Mouse (Mus musculus): ENCODE measurements at regions not wholly inside any gene's neighbourhood (a gene's known extent, or its start where the extent isn't known, plus 50 kb on each side); places are given as distances from the start of the nearest gene placed in this dataset.

DNA sequence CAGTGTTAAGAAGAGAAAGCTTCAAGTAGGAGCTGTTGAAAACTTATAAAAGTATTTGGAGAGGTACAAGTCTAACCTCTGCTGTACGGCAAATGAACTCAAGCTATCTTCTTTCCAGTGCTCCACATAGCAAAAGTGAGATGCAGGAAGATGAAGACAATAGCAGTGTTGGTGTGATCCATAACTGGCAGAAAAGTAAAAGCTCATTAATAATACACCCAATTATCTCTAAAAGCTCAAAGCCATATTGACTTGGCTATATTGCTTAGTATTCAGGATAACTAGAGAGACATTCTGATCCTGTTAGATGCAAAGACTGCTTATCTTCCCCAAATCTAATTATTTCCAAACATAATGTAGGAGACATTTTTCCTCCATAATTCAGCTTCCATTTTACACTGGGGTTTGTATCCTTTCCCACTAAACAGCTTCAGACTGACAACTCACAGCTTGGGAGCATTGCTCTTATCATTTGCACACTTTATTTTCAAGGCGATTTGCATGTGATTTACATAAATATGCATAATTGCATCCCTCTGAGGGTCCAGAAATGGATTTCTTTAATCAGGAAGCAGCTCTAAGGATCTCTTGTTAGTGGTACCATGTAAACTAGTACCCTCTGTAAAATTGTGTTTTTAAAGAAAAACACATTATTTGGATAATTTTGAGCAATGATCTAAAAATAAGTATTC, 248.5 kb upstream of the Pom121l12 start:
- H3K36me3 ChIP-seq (ENCODE audit: control insufficient read depth, insufficient read depth, low read length), result no peaks in the 10 kb centered on the region
- no peak overlapping the region for H3K27ac ChIP-seq (ENCODE audit: low read depth, low read length)
- H3K9me3 ChIP-seq (ENCODE audit: control insufficient read depth, low read length), result no peaks in the 10 kb centered on the region
- H3K4me2 ChIP-seq (ENCODE audit: low read depth, low read length), result no peak overlapping the region
- ATAC-seq (ENCODE audit: low read depth), result no peak
- no peaks in the 10 kb centered on the region for H3K4me1 ChIP-seq (ENCODE audit: control insufficient read depth, insufficient read depth, low read length)
- H3K27me3 ChIP-seq (ENCODE audit: control insufficient read depth, insufficient read depth, low read length), result no peaks in the 10 kb centered on the region
- H3K4me3 ChIP-seq (ENCODE audit: low read depth, low read length), result no peak overlapping the region
- WGBS, result 73% methylated on average over 2 of the region's 2 CpGs
- H3K9ac ChIP-seq (replicated peaks; ENCODE audit: low read depth, low read length), result no peak overlapping the region

DNA sequence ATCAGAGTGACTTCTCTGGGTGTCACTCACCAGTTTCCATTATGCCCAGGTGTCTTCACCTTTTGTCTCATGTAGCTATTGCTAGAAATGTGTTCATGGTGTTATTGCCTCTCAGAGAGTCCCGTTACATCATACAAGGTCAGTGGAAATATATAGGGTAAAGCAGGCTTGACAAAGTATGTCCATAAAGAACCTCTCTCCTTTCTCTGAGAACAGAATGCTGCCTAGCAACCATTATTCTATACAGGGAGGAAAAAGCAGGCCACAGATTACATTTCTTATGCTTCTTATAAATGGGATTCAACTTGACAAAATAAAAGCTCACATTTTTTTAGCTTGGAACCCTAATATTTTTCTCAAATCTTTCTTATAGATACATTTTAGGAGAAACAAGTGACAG, 220.6 kb upstream of the Pom121l12 start:
- no peak for ATAC-seq (ENCODE audit: low read depth)
- WGBS, result 23% methylated on average over 1 of the region's 1 CpGs
- H3K27ac ChIP-seq (ENCODE audit: low read depth, low read length), result no peak overlapping the region

DNA sequence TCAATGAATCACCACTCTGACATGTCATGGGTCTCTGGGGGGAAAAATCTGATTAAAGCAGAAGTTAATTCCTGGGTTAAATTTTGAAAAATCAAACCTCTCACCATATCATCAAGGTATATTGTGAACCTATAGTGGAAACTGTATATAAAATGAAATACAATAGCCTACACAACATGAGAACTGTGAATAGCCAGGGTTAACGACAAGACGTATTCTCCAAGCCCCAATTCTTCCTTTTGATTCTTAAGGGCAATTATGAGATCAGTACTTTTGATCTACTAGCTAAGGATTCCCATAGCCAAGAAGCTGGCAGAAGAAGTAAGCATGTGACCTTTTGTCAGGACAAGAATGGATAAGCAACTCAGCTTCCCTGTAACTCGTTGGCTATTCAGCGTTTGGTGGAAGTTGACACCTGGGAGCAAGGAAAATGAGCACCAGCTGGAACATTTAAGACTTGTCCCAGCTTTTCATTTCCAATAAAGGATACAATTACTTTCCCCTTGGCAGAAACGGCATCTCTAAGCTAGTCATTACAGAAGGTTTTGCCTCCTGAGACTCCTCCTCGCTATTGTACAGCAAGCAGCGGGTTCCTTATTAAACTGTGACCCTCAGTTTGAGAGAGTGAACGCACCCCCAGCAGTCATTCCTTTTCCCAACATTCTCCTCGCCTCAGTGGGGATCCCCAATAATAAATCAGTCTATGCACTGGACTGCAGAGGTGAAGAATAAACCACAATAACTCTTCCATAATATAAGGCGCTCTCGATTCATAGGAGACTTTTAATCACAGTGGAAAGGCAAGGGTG, 219.1 kb upstream of the Pom121l12 start:
- Histone ChIP-seq H3K27me3 (ENCODE audit: control insufficient read depth, insufficient read depth, low read length) (no peaks in the 10 kb centered on the region), H3K4me3 (ENCODE audit: low read depth, low read length) (no peak overlapping the region), H3K36me3 (ENCODE audit: control insufficient read depth, insufficient read depth, low read length) (no peaks in the 10 kb centered on the region), H3K4me2 (ENCODE audit: low read depth, low read length) (no peak overlapping the region), H3K27ac (ENCODE audit: low read depth, low read length) (no peak overlapping the region), H3K9me3 (ENCODE audit: control insufficient read depth, low read length) (no peaks in the 10 kb centered on the region), H3K4me1 (ENCODE audit: control insufficient read depth, insufficient read depth, low read length) (0 out of 2 replicates have a peak, but pooled peaks cover 6% of the 10 kb centered on the region), H3K9ac (replicated peaks; ENCODE audit: low read depth, low read length) (no peak overlapping the region)
- WGBS, result 22% methylated on average over 11 of the region's 11 CpGs
- peak; percentile 88 for ATAC-seq (ENCODE audit: low read depth)

More for the DNA sequence above, 220.6 kb upstream of the Pom121l12 start:
- no peak overlapping the region for H3K4me2 ChIP-seq (ENCODE audit: low read depth, low read length)
- H3K4me3 ChIP-seq (ENCODE audit: low read depth, low read length), result no peak overlapping the region
- H3K9me3 ChIP-seq (ENCODE audit: control insufficient read depth, low read length), result no peaks in the 10 kb centered on the region
- H3K27me3 ChIP-seq (ENCODE audit: control insufficient read depth, insufficient read depth, low read length), result no peaks in the 10 kb centered on the region
- H3K4me1 ChIP-seq (ENCODE audit: control insufficient read depth, insufficient read depth, low read length), result 0 out of 2 replicates have a peak, but pooled peaks cover 6% of the 10 kb centered on the region
- H3K9ac ChIP-seq (replicated peaks; ENCODE audit: low read depth, low read length), result no peak overlapping the region
- no peaks in the 10 kb centered on the region for H3K36me3 ChIP-seq (ENCODE audit: control insufficient read depth, insufficient read depth, low read length)

DNA sequence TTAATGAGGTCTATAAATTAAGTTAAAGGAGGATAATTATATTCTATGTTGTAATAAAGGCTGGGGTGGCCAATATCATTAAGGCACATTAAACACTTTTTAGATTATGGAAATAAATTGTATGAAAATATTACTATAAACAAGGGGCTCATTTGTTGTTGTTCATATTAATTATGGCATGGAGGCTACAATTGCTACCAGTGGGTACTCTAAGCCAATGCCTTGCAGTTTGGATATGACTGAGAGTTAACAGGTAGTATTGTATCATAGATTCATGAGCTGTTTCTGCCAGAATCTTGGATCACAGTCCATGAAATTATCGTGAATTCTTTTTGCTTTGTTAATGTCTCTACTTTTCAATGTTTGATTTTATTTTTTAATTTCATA, 218.5 kb upstream of the Pom121l12 start:
- ATAC-seq (ENCODE audit: low read depth), result peak; percentile 85
- Histone ChIP-seq H3K9ac (replicated peaks; ENCODE audit: low read depth, low read length) (no peak overlapping the region), H3K27ac (ENCODE audit: low read depth, low read length) (no peak overlapping the region), H3K9me3 (ENCODE audit: control insufficient read depth, low read length) (no peaks in the 10 kb centered on the region), H3K27me3 (ENCODE audit: control insufficient read depth, insufficient read depth, low read length) (no peaks in the 10 kb centered on the region), H3K4me1 (ENCODE audit: control insufficient read depth, insufficient read depth, low read length) (0 out of 2 replicates have a peak, but pooled peaks cover 6% of the 10 kb centered on the region), H3K4me3 (ENCODE audit: low read depth, low read length) (no peak overlapping the region), H3K4me2 (ENCODE audit: low read depth, low read length) (no peak overlapping the region), H3K36me3 (ENCODE audit: control insufficient read depth, insufficient read depth, low read length) (no peaks in the 10 kb centered on the region)
- WGBS, result 59% methylated on average over 1 of the region's 1 CpGs

DNA sequence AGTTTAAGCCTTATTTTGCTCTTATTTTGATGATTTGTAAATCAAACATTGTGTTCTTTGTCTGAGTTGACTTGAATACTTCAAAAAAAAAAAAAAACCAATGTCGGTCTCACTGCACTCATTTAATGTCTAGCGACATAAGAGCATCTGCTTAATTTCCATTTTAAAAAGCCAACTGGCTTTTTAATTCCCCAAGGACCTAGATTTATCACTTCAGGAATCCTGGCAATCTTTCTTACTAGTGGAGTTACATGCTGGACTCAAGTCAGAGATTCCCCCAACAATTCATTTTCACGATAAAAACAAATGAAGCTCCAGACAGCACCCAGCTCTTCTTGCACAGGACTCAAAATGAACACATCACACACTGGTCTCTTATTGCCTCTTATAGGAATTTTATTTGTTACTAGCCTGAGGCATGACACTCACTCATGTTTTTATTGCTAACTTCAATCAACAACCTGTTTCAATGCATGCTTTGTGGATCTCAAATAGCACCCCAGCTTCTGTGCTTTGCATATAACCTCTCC, 212.0 kb upstream of the Pom121l12 start:
- H3K9me3 ChIP-seq (ENCODE audit: control insufficient read depth, low read length), result no peaks in the 10 kb centered on the region
- no peak overlapping the region for H3K9ac ChIP-seq (replicated peaks; ENCODE audit: low read depth, low read length)
- H3K4me2 ChIP-seq (ENCODE audit: low read depth, low read length), result no peak overlapping the region
- peak; percentile 68; the same call in 1 of the 2 replicates for ATAC-seq (ENCODE audit: low read depth)
- no peaks in the 10 kb centered on the region for H3K36me3 ChIP-seq (ENCODE audit: control insufficient read depth, insufficient read depth, low read length)
- H3K27ac ChIP-seq (ENCODE audit: low read depth, low read length), result no peak overlapping the region
- WGBS, result 18% methylated on average over 3 of the region's 3 CpGs
- no peak overlapping the region for H3K4me3 ChIP-seq (ENCODE audit: low read depth, low read length)
- no peaks in the 10 kb centered on the region for H3K27me3 ChIP-seq (ENCODE audit: control insufficient read depth, insufficient read depth, low read length)
- 0 out of 2 replicates have a peak, but pooled peaks cover 3% of the 10 kb centered on the region for H3K4me1 ChIP-seq (ENCODE audit: control insufficient read depth, insufficient read depth, low read length)

DNA sequence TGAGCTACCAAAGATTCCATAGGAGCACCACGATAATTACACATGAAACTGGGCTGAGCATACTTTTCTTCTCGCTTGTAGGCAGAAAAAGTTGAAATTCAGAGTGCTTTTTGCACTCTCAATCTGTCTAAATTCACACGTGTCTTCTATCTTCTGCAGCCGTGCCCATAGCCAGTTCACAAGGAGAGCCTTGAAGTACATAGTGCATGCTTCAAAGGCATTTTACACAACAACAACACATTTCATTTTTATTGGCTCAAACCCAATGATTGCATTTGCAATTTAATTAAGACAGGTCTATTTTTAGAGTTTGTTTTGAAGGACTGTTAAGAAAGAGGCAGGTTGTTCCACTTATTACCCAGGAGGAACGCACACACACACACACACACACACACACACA, 211.4 kb upstream of the Pom121l12 start:
- no peak overlapping the region for H3K4me3 ChIP-seq (ENCODE audit: low read depth, low read length)
- WGBS, result 71% methylated on average over 5 of the region's 5 CpGs
- H3K9me3 ChIP-seq (ENCODE audit: control insufficient read depth, low read length), result no peaks in the 10 kb centered on the region

More for the DNA sequence above, 211.4 kb upstream of the Pom121l12 start:
- 0 out of 2 replicates have a peak, but pooled peaks have one; percentile 14 for ATAC-seq (ENCODE audit: low read depth)
- no peak overlapping the region for H3K4me2 ChIP-seq (ENCODE audit: low read depth, low read length)
- H3K27me3 ChIP-seq (ENCODE audit: control insufficient read depth, insufficient read depth, low read length), result no peaks in the 10 kb centered on the region
- H3K9ac ChIP-seq (replicated peaks; ENCODE audit: low read depth, low read length), result no peak overlapping the region
- 0 out of 2 replicates have a peak, but pooled peaks cover 3% of the 10 kb centered on the region for H3K4me1 ChIP-seq (ENCODE audit: control insufficient read depth, insufficient read depth, low read length)
- H3K27ac ChIP-seq (ENCODE audit: low read depth, low read length), result no peak overlapping the region
- H3K36me3 ChIP-seq (ENCODE audit: control insufficient read depth, insufficient read depth, low read length), result no peaks in the 10 kb centered on the region

Data from neural tube, embryonic 14.5 days (tissue).